Mouse (Mus musculus): ENCODE data around the gene Rhobtb3.
"Not testable (repeated sequence)": the region's sequence is repeated elsewhere in the genome, so short reads cannot be mapped to it uniquely, and the experiment has no call there.

Gene Rhobtb3

GRCm38 (mm10) chr13:75845519-75846166 is 98.1 kb downstream of the Rhobtb3 start:
- DNase-seq (ENCODE audit: low read depth, low spot score) = no peak

GRCm38 (mm10) chr13:75844833-75845518 is 98.7 kb downstream of the Rhobtb3 start:
- DNase-seq (ENCODE audit: low read depth, low spot score) = no peak

- DNase-seq (ENCODE audit: low read depth, low spot score) = no peak
Observed at GRCm38 (mm10) chr13:75843993-75844683, 99.6 kb downstream of the Rhobtb3 start.

DNA sequence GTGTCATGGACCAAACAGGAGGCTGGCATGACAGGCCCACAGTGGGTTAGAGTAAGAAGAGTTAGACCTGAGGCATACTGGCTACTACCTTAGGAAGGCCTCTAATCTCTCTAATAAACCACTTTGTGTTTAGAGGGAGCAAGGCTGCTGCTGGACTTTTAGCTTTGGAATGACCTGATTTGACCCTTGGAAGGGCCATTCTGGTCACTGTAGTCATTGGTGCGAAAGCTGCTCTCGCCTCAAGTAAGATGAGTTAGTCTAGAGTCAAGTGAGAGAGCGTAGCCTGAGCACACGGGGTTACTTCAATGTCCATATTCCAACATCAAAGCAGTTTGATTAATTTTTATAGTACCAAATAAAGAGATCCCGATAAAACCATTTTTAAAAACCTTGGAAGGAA is 100.4 kb downstream of the Rhobtb3 start:
- no peak for DNase-seq (ENCODE audit: low read depth, low spot score)

- no peak for DNase-seq (ENCODE audit: low read depth, low spot score)
Observed at GRCm38 (mm10) chr13:75841950-75842349, 101.8 kb downstream of the Rhobtb3 start.

- DNase-seq (ENCODE audit: low read depth, low spot score) = no peak
Observed at GRCm38 (mm10) chr13:75840752-75841285, 102.9 kb downstream of the Rhobtb3 start.

DNA sequence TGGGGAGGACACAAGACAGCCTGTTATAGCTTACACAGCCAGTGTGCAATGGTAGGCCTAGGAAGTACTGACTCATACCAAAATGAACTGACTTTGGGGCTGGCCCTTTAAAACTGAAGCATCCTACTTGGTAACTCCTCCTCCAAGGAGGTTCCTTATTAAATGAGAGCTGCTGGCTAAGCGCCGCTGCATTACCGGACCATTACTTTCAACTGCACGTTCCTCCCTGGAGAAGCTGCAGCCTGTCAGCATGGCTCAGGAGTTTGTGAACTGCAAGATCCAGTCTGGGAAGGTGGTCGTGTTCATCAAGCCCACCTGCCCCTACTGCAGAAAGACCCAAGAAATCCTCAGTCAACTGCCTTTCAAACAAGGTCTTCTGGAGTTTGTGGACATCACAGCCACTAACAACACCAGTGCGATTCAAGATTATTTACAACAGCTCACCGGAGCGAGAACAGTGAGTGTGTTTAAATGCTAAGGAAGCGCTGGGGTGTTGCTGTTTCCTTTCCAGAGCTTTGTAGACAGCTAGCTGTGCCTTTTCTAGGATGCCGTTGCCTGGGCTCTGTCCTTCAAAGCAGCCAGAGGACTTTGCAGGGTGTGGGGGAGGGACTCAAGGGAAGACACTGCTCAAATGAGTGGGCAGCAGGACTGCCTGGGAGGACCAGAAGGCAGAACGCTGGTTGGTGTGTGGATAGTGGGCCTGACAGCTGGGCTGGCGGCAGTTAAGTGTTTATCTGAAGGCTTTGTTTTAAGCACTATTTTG is 103.8 kb downstream of the Rhobtb3 start, which contains the start of gene Glrx:
TSS of gene Glrx (plus strand) at position 150 of the 763 bp plus-strand sequence.
- no peak for DNase-seq (ENCODE audit: low read depth, low spot score)

DNA sequence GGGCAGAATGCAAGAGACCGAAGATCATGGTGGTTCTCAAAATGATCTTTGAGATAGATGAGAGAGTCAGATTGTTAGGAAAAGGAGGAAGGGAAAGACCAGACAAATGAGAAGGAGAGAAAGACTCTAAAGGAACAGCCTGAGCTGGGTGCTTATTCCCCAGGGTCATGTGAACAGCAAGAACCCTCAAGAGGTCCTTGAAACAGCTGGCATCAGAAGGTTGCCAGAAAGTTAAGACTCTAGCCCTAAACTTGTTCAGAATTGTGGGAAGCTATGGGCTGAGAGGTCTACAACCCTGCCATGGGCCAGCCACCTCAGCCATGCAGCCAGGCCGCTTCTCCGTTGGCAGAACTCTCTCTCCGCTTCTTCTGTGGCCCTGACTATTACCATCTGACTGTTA is 105.2 kb downstream of the Rhobtb3 start:
- no peak for DNase-seq (ENCODE audit: low read depth, low spot score)

GRCm38 (mm10) chr13:75835461-75835860 is 108.3 kb downstream of the Rhobtb3 start:
- DNase-seq (ENCODE audit: low read depth, low spot score) = no peak

DNA sequence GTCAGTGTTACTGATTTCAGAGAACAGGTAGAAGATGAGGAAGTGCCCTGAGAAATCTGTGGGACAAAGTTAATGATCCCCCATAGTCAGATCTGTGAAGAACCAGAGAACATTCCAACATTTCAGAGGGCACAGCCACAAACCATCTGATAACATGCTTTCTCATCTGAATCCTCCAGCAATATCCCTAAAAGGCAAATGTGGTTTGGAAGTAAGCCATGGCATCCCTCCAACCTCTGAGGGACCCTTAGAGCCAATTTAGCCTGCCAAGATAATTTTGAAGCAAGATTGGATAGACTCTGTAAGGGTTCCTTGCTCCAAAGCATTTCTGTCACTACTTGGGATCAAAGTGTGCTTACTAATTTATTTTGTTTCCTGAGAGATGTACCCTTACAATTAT is 110.2 kb downstream of the Rhobtb3 start:
- no peak for DNase-seq (ENCODE audit: low read depth, low spot score)

- DNase-seq (ENCODE audit: low read depth, low spot score) = no peak
Observed at GRCm38 (mm10) chr13:75832697-75833096, 111.0 kb downstream of the Rhobtb3 start.

DNA sequence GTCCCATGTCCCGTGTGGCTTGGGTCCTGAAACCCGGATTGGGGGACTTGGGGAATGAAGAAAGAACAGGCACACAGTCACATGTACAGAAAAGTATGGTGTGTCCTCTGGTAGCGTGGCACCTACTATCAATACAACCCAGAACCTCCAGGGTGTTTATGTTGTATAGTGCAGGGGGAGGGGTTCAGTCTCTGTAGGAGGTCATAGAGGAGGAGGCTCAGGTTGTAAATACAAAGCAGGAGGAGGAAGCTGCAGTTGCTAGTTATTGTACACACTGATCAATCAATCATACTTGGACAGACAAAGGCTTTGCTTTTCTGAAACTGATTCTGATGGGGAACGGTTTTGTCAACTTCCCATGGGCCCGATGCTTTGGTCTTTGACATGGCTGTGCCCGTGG is 112.0 kb downstream of the Rhobtb3 start:
- DNase-seq (ENCODE audit: low read depth, low spot score) = no peak

DNA sequence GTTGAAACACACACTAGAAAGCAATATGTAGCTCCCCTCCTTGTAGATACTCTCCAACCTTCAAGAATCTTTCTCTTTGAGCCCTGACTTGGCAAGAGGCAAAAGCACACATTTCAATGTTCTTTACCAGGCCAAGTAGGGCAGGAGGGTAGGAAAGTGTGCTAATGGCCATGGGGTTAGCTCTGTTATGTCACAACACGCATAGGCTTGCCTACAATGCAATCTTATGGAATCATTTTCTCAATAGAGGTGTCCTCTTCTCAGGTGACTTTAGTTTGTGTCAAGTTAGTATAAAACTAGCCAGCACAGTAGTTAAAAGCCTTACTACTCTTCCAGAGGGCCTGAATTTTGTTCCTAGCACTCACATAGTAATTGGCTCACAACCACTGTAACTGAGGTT is 113.0 kb downstream of the Rhobtb3 start:
- DNase-seq (ENCODE audit: low read depth, low spot score) = no peak

- DNase-seq (ENCODE audit: low read depth, low spot score) = no peak
Observed at GRCm38 (mm10) chr13:75825388-75825787, 118.3 kb downstream of the Rhobtb3 start.

- DNase-seq (ENCODE audit: low read depth, low spot score) = no peak
Observed at GRCm38 (mm10) chr13:75824611-75825319, 119.0 kb downstream of the Rhobtb3 start.

GRCm38 (mm10) chr13:75823201-75823600 is 120.5 kb downstream of the Rhobtb3 start:
- DNase-seq (ENCODE audit: low read depth, low spot score) = no peak

- DNase-seq (ENCODE audit: low read depth, low spot score) = not testable (repeated sequence)
Observed at GRCm38 (mm10) chr13:75822366-75822765, 121.4 kb downstream of the Rhobtb3 start.

DNA sequence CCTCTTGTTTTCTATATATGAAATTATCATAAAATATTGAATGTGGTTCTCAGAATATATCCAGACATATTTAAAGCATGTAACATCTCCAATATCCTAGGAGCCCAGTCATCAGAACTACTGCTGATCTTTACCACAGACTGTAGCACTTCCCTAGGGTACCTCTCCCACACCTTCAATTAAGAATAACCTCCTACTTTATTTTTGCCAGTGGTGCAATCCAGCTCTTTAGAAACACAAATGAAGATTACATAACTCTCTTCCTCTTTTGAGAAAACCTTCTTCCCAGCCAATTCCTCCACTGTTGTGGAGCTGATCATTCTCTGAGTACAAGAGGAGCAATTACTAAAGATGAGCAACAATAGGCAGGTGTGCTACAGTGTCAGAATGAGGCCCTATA is 123.8 kb downstream of the Rhobtb3 start:
- DNase-seq (ENCODE audit: low read depth, low spot score) = no peak
